Mouse (Mus musculus): ENCODE results near the gene Ubald2. TPM values are rescaled to one million over a fixed set of nuclear protein-coding genes. Genes with fewer than 3 reads are reported as not detected.
A peak's percentile ranks its signal among the peaks of the same experiment; 100 is the strongest.
"Not testable (repeated sequence)": the region's sequence is repeated elsewhere in the genome, so short reads cannot be mapped to it uniquely, and the experiment has no call there.

The Ubald2 gene
- polyA plus RNA-seq, 1 experiment from 2014 or later = 63.6 TPM

- H3K4me2 ChIP-seq (ENCODE audit: low read depth, low read length) = no peak overlapping the region
- H3K27me3 ChIP-seq (ENCODE audit: control insufficient read depth, insufficient read depth, low read length) = no peaks in the 10 kb centered on the region
- H3K4me3 ChIP-seq (ENCODE audit: low read depth, low read length) = no peak overlapping the region
- no peak overlapping the region for H3K9ac ChIP-seq (replicated peaks; ENCODE audit: low read length)
- DNase-seq (ENCODE audit: low spot score) (no peak), ATAC-seq (replicated peaks; ENCODE audit: insufficient number of reproducible peaks, low FRiP score, low TSS enrichment, low read depth) (no peak)
- H3K27ac ChIP-seq (replicated peaks; ENCODE audit: low read depth, low read length) = peak overlapping the region; percentile 70
- 62% methylated on average over 6 of the region's 6 CpGs for WGBS
- H3K36me3 ChIP-seq (replicated peaks; ENCODE audit: control insufficient read depth, insufficient read depth, low read depth, low read length) = no peaks in the 10 kb centered on the region
- H3K4me1 ChIP-seq (ENCODE audit: control insufficient read depth, insufficient read depth, low read length) = no peaks in the 10 kb centered on the region
- H3K9me3 ChIP-seq (replicated peaks; ENCODE audit: control insufficient read depth, low read length) = no peaks in the 10 kb centered on the region
Measured at GRCm38 (mm10) chr11:116418841-116419462, 14.9 kb upstream of the Ubald2 start.

DNA sequence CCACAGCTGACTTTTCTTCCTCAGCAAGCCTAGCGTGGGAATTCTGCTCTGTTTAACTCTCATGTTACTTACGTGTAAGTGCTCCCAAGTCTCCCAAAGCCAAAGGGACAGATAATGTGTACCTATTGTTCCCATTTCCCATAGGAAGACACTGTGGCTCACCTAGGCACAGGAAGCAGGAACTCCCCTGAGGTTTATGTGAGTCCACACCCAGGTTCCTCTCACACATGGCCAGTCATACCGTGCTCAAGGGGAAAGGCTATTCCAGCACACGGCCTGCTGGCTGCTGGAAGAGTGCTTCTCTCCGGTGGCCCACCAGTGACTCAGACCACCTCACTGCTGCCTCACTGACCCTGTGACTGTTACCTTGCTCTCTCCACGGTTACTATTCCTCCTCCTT, 12.8 kb upstream of the Ubald2 start:
- Histone ChIP-seq H3K27me3 (ENCODE audit: control insufficient read depth, insufficient read depth, low read length) (no peaks in the 10 kb centered on the region), H3K9ac (replicated peaks; ENCODE audit: low read length) (no peak overlapping the region), H3K36me3 (replicated peaks; ENCODE audit: control insufficient read depth, insufficient read depth, low read depth, low read length) (no peaks in the 10 kb centered on the region), H3K27ac (replicated peaks; ENCODE audit: low read depth, low read length) (no peak overlapping the region), H3K4me2 (ENCODE audit: low read depth, low read length) (no peak overlapping the region), H3K9me3 (replicated peaks; ENCODE audit: control insufficient read depth, low read length) (no peaks in the 10 kb centered on the region), H3K4me1 (ENCODE audit: control insufficient read depth, insufficient read depth, low read length) (no peaks in the 10 kb centered on the region), H3K4me3 (ENCODE audit: low read depth, low read length) (no peak overlapping the region)
- ATAC-seq (replicated peaks; ENCODE audit: insufficient number of reproducible peaks, low FRiP score, low TSS enrichment, low read depth) (no peak), DNase-seq (ENCODE audit: low spot score) (no peak)
- WGBS = 59% methylated on average over 6 of the region's 6 CpGs

DNA sequence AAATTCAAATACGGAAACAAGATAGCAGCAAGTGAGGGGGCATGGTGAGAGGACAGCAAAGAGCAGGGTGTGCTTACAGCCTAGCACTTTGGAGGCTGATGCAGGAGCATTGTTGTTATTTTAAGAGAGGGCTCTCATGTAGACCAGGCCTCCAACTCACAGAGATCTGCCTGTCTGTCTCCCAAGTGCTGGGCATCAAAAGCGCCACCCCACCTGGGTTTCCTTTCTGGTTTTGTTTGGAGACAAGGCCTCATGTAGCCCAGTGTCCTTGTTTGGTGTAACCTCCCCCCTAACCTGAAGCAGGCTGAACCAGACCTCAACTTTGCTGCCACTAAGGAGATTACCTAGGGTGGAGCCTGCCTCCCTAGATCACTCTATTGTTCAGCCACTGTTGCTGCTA, 11.3 kb upstream of the Ubald2 start:
- Histone ChIP-seq H3K4me3 (ENCODE audit: low read depth, low read length) (no peak overlapping the region), H3K9me3 (replicated peaks; ENCODE audit: control insufficient read depth, low read length) (no peaks in the 10 kb centered on the region), H3K27ac (replicated peaks; ENCODE audit: low read depth, low read length) (no peak overlapping the region), H3K4me2 (ENCODE audit: low read depth, low read length) (no peak overlapping the region), H3K4me1 (ENCODE audit: control insufficient read depth, insufficient read depth, low read length) (no peaks in the 10 kb centered on the region), H3K27me3 (ENCODE audit: control insufficient read depth, insufficient read depth, low read length) (no peaks in the 10 kb centered on the region), H3K9ac (replicated peaks; ENCODE audit: low read length) (no peak overlapping the region), H3K36me3 (replicated peaks; ENCODE audit: control insufficient read depth, insufficient read depth, low read depth, low read length) (no peaks in the 10 kb centered on the region)
- DNase-seq (ENCODE audit: low spot score) = no peak
- 80% methylated on average over 2 of the region's 2 CpGs for WGBS
- ATAC-seq (replicated peaks; ENCODE audit: insufficient number of reproducible peaks, low FRiP score, low TSS enrichment, low read depth) = no peak

DNA sequence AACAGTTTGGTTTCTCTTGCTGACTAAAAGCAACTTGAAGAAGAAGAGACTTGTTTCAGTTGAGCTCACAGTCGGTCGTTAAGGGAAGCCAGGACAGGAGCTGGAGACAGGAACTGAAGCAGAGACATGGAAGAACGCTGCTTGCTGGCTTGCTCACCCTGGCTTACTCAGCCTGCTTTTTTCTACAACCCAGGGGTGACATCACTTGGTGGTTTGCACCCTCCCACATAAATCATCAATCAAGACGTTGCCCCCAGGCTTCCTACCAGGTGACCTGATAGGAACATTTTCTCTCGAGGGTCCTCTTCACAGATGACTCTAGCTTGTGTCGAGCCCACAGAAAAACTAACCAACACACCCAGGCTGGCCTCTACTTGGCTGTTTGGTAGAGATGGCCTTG, 10.7 kb upstream of the Ubald2 start:
- Histone ChIP-seq H3K9me3 (replicated peaks; ENCODE audit: control insufficient read depth, low read length) (no peaks in the 10 kb centered on the region), H3K27me3 (ENCODE audit: control insufficient read depth, insufficient read depth, low read length) (no peaks in the 10 kb centered on the region), H3K4me1 (ENCODE audit: control insufficient read depth, insufficient read depth, low read length) (no peaks in the 10 kb centered on the region), H3K36me3 (replicated peaks; ENCODE audit: control insufficient read depth, insufficient read depth, low read depth, low read length) (no peaks in the 10 kb centered on the region), H3K4me2 (ENCODE audit: low read depth, low read length) (no peak overlapping the region), H3K9ac (replicated peaks; ENCODE audit: low read length) (no peak overlapping the region), H3K4me3 (ENCODE audit: low read depth, low read length) (no peak overlapping the region), H3K27ac (replicated peaks; ENCODE audit: low read depth, low read length) (no peak overlapping the region)
- 88% methylated on average over 6 of the region's 6 CpGs for WGBS
- no peak for ATAC-seq (replicated peaks; ENCODE audit: insufficient number of reproducible peaks, low FRiP score, low TSS enrichment, low read depth)
- DNase-seq (ENCODE audit: low spot score) = no peak

DNA sequence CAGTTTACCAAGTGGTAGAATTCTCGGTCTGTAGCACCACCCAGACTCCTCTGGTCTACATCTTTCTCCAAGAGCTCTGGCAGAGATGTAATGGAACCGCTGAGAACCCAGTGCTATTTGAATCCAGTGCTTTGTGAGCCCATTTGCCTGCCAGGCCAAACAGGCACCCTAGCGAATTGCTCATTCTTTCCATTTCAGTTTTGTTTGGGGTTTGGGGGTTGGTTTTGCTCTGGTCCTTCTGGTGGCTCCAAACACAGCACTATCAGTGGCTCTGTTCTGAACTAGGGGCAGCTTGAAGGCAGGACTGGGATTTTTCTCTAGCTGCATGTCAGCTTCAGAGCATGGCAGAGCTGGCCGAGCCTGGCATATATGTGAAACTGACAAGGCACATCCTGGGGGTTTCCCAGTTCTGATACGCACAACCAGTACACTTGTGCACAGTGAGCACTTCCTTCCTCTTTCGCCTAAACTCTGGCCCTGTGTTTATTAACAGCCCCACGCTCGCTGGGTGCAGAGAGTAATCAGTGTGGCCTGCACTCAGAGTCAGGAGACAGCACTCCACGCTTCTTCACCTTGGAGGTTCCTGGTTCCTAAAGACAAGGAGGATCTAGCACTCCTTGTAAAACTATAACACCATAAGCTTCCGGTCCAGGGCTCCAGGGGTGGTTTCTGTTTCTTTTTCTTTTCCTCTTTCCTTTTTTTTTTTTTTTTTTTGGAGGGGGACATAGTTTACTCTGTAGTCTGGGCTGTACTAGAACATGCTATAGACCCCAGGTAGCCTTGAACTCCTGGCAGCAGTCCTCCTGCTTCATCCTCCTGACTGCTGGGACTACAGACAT, 9.9 kb upstream of the Ubald2 start:
- Histone ChIP-seq H3K4me2 (ENCODE audit: low read depth, low read length) (no peak overlapping the region), H3K9ac (replicated peaks; ENCODE audit: low read length) (no peak overlapping the region), H3K36me3 (replicated peaks; ENCODE audit: control insufficient read depth, insufficient read depth, low read depth, low read length) (no peaks in the 10 kb centered on the region), H3K4me3 (ENCODE audit: low read depth, low read length) (no peak overlapping the region), H3K9me3 (replicated peaks; ENCODE audit: control insufficient read depth, low read length) (no peaks in the 10 kb centered on the region), H3K4me1 (ENCODE audit: control insufficient read depth, insufficient read depth, low read length) (no peaks in the 10 kb centered on the region), H3K27me3 (ENCODE audit: control insufficient read depth, insufficient read depth, low read length) (no peaks in the 10 kb centered on the region), H3K27ac (replicated peaks; ENCODE audit: low read depth, low read length) (no peak overlapping the region)
- DNase-seq (ENCODE audit: low spot score) (no peak), ATAC-seq (replicated peaks; ENCODE audit: insufficient number of reproducible peaks, low FRiP score, low TSS enrichment, low read depth) (no peak)
- 83% methylated on average over 10 of the region's 10 CpGs for WGBS

DNA sequence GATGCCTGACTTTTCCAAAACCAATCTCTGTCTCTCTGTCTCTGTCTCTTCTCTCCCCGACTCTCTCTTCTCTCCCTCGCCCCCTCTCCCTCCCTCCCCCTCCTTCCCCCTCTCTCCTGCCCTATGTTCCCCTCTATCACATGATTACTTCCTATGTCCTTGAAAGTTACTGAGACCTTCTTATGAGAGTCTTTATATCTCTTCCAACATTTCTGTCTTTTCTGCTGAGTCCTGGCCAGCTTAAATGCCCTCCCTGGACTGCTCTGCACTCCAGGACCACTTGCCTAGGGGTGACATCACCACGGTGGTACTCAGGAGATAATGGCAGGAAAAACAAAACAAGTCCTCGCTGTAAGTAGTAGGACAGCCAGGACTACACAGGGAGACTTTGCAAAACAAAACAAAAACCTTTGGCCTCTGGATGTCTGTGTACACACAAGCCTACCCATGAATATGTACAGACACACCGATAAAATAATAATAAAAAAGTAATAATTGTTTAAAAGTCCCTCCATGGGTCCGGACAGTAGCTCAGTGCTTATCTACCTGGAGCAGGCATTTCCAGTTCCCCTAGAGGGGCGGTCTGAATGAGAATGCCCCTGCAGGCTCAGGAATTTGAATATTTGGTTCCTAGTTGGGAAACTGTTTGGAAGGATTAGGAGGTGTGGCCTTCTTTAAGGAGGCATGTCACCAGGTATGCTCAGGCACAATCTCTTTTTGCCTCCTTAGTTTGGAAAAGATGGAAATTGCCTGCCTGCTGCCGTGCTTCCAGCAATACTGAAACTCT, 9.1 kb upstream of the Ubald2 start:
- no peak overlapping the region for H3K4me3 ChIP-seq (ENCODE audit: low read depth, low read length)
- no peaks in the 10 kb centered on the region for H3K36me3 ChIP-seq (replicated peaks; ENCODE audit: control insufficient read depth, insufficient read depth, low read depth, low read length)
- ATAC-seq (replicated peaks; ENCODE audit: insufficient number of reproducible peaks, low FRiP score, low TSS enrichment, low read depth) (no peak), DNase-seq (ENCODE audit: low spot score) (no peak)
- no peak overlapping the region for H3K9ac ChIP-seq (replicated peaks; ENCODE audit: low read length)
- 54% methylated on average over 8 of the region's 8 CpGs for WGBS
- no peaks in the 10 kb centered on the region for H3K4me1 ChIP-seq (ENCODE audit: control insufficient read depth, insufficient read depth, low read length)
- H3K27ac ChIP-seq (replicated peaks; ENCODE audit: low read depth, low read length) = no peak overlapping the region
- H3K27me3 ChIP-seq (ENCODE audit: control insufficient read depth, insufficient read depth, low read length) = no peaks in the 10 kb centered on the region
- no peaks in the 10 kb centered on the region for H3K9me3 ChIP-seq (replicated peaks; ENCODE audit: control insufficient read depth, low read length)
- H3K4me2 ChIP-seq (ENCODE audit: low read depth, low read length) = no peak overlapping the region

GRCm38 (mm10) chr11:116426328-116426727, 7.6 kb upstream of the Ubald2 start:
- 83% methylated on average over 11 of the region's 11 CpGs for WGBS
- ATAC-seq (replicated peaks; ENCODE audit: insufficient number of reproducible peaks, low FRiP score, low TSS enrichment, low read depth); H3K9ac ChIP-seq (replicated peaks; ENCODE audit: low read length); H3K27ac ChIP-seq (replicated peaks; ENCODE audit: low read depth, low read length); H3K27me3 ChIP-seq (ENCODE audit: control insufficient read depth, insufficient read depth, low read length); H3K4me1 ChIP-seq (ENCODE audit: control insufficient read depth, insufficient read depth, low read length); H3K36me3 ChIP-seq (replicated peaks; ENCODE audit: control insufficient read depth, insufficient read depth, low read depth, low read length); DNase-seq (ENCODE audit: low spot score); H3K9me3 ChIP-seq (replicated peaks; ENCODE audit: control insufficient read depth, low read length); H3K4me3 ChIP-seq (ENCODE audit: low read depth, low read length); H3K4me2 ChIP-seq (ENCODE audit: low read depth, low read length): not testable (repeated sequence)
